Mouse (Mus musculus): Measurements from ENCODE around the gene Chl1. TPM values are rescaled to one million over a fixed set of nuclear protein-coding genes. Genes with fewer than 3 reads are reported as not detected.

Chl1 gene
- polyA plus RNA-seq, 1 experiment from 2014 or later, result 16.3 TPM

GRCm38 (mm10) chr6:103507751-103508575, 2.4 kb upstream of the Chl1 start:
- Histone ChIP-seq H3K4me2 (replicated peaks; ENCODE audit: low read depth) (no peak overlapping the region), H3K27me3 (ENCODE audit: control insufficient read depth, insufficient read depth, low read length) (no peaks in the 10 kb centered on the region), H3K4me1 (replicated peaks; ENCODE audit: control insufficient read depth, insufficient read depth) (no peaks in the 10 kb centered on the region), H3K36me3 (ENCODE audit: control insufficient read depth, insufficient read depth, low read length) (no peaks in the 10 kb centered on the region), H3K27ac (replicated peaks) (no peak overlapping the region), H3K9ac (ENCODE audit: low read length) (no peak overlapping the region), H3K9me3 (ENCODE audit: control insufficient read depth, low read length) (no peaks in the 10 kb centered on the region), H3K4me3 (ENCODE audit: low read depth, low read length) (no peak overlapping the region)
- ATAC-seq (ENCODE audit: low FRiP score, low TSS enrichment) (no peak), DNase-seq (ENCODE audit: low spot score) (no peak)
- 61% methylated on average over 3 of the region's 3 CpGs for WGBS
- no peak for TF ChIP-seq EP300 (optimal IDR thresholded peaks at IDR 0.05)
- TF ChIP-seq CTCF (IDR thresholded peaks at IDR 0.05; ENCODE audit: low read depth), result no peak

- H3K27ac ChIP-seq (replicated peaks), result no peak overlapping the region
- H3K36me3 ChIP-seq (ENCODE audit: control insufficient read depth, insufficient read depth, low read length), result no peaks in the 10 kb centered on the region
- H3K27me3 ChIP-seq (ENCODE audit: control insufficient read depth, insufficient read depth, low read length), result no peaks in the 10 kb centered on the region
- H3K9ac ChIP-seq (ENCODE audit: low read length), result no peak overlapping the region
- no peak for DNase-seq (ENCODE audit: low spot score)
- no peak for ATAC-seq (ENCODE audit: low FRiP score, low TSS enrichment)
- no peak overlapping the region for H3K4me2 ChIP-seq (replicated peaks; ENCODE audit: low read depth)
- H3K4me1 ChIP-seq (replicated peaks; ENCODE audit: control insufficient read depth, insufficient read depth), result no peaks in the 10 kb centered on the region
- no peaks in the 10 kb centered on the region for H3K9me3 ChIP-seq (ENCODE audit: control insufficient read depth, low read length)
- no peak overlapping the region for H3K4me3 ChIP-seq (ENCODE audit: low read depth, low read length)
- WGBS, result 56% methylated on average over 4 of the region's 4 CpGs
- TF ChIP-seq CTCF (IDR thresholded peaks at IDR 0.05; ENCODE audit: low read depth), result no peak
- no peak for TF ChIP-seq EP300 (optimal IDR thresholded peaks at IDR 0.05)
Measured at GRCm38 (mm10) chr6:103509596-103509995, 790 bp upstream of the Chl1 start.

- H3K27ac ChIP-seq (replicated peaks), result no peak overlapping the region; the same call in 1 of the 2 replicates
- 0 out of 2 replicates have a peak overlapping the region, but pooled peaks have one; percentile 18 for H3K9ac ChIP-seq (ENCODE audit: low read length)
- H3K36me3 ChIP-seq (ENCODE audit: control insufficient read depth, insufficient read depth, low read length), result no peaks in the 10 kb centered on the region
Measured at GRCm38 (mm10) chr6:103511290-103511971, 1.0 kb downstream of the Chl1 start.

GRCm38 (mm10) chr6:103511972-103512565, 1.7 kb downstream of the Chl1 start:
- DNase-seq (ENCODE audit: low spot score), result peak; percentile 31
- Histone ChIP-seq H3K27ac (replicated peaks) (no peak overlapping the region), H3K27me3 (ENCODE audit: control insufficient read depth, insufficient read depth, low read length) (no peaks in the 10 kb centered on the region), H3K4me1 (replicated peaks; ENCODE audit: control insufficient read depth, insufficient read depth) (no peaks in the 10 kb centered on the region), H3K9ac (ENCODE audit: low read length) (0 out of 2 replicates have a peak overlapping the region, but pooled peaks have one; percentile 8), H3K4me3 (ENCODE audit: low read depth, low read length) (peak overlapping the region; percentile 39), H3K4me2 (replicated peaks; ENCODE audit: low read depth) (peak overlapping the region; percentile 55), H3K9me3 (ENCODE audit: control insufficient read depth, low read length) (no peaks in the 10 kb centered on the region), H3K36me3 (ENCODE audit: control insufficient read depth, insufficient read depth, low read length) (no peaks in the 10 kb centered on the region)
- peak; percentile 56; the same call in 1 of the 2 replicates for ATAC-seq (ENCODE audit: low FRiP score, low TSS enrichment)
- WGBS, result under 1% methylated on average over 29 of the region's 29 CpGs
- peak; percentile 18; the same call in 1 of the 2 replicates for TF ChIP-seq CTCF (IDR thresholded peaks at IDR 0.05; ENCODE audit: low read depth)
- TF ChIP-seq EP300 (optimal IDR thresholded peaks at IDR 0.05), result no peak

More at GRCm38 (mm10) chr6:103511290-103511971, 1.0 kb downstream of the Chl1 start:
- Histone ChIP-seq H3K4me3 (ENCODE audit: low read depth, low read length) (peak overlapping the region; percentile 39), H3K9me3 (ENCODE audit: control insufficient read depth, low read length) (no peaks in the 10 kb centered on the region), H3K27me3 (ENCODE audit: control insufficient read depth, insufficient read depth, low read length) (no peaks in the 10 kb centered on the region), H3K4me2 (replicated peaks; ENCODE audit: low read depth) (peak overlapping the region; percentile 55), H3K4me1 (replicated peaks; ENCODE audit: control insufficient read depth, insufficient read depth) (no peaks in the 10 kb centered on the region)
- DNase-seq (ENCODE audit: low spot score) (peak; percentile 13), ATAC-seq (ENCODE audit: low FRiP score, low TSS enrichment) (no peak)
- TF ChIP-seq CTCF (IDR thresholded peaks at IDR 0.05; ENCODE audit: low read depth) (no peak), EP300 (optimal IDR thresholded peaks at IDR 0.05) (no peak)
- WGBS, result 5% methylated on average over 18 of the region's 18 CpGs

GRCm38 (mm10) chr6:103512911-103513321, 2.5 kb downstream of the Chl1 start:
- Histone ChIP-seq H3K9ac (ENCODE audit: low read length) (no peak overlapping the region), H3K4me2 (replicated peaks; ENCODE audit: low read depth) (no peak overlapping the region), H3K36me3 (ENCODE audit: control insufficient read depth, insufficient read depth, low read length) (no peaks in the 10 kb centered on the region), H3K27me3 (ENCODE audit: control insufficient read depth, insufficient read depth, low read length) (no peaks in the 10 kb centered on the region), H3K4me1 (replicated peaks; ENCODE audit: control insufficient read depth, insufficient read depth) (no peaks in the 10 kb centered on the region), H3K4me3 (ENCODE audit: low read depth, low read length) (no peak overlapping the region), H3K27ac (replicated peaks) (no peak overlapping the region), H3K9me3 (ENCODE audit: control insufficient read depth, low read length) (no peaks in the 10 kb centered on the region)
- TF ChIP-seq CTCF (IDR thresholded peaks at IDR 0.05; ENCODE audit: low read depth) (no peak), EP300 (optimal IDR thresholded peaks at IDR 0.05) (no peak)
- ATAC-seq (ENCODE audit: low FRiP score, low TSS enrichment), result no peak
- WGBS, result 42% methylated on average over 6 of the region's 6 CpGs
- DNase-seq (ENCODE audit: low spot score), result no peak
